Mouse (Mus musculus): ENCODE results near the gene Fam131c. TPM values are rescaled to one million over a fixed set of nuclear protein-coding genes. Genes with fewer than 3 reads are reported as not detected.

The Fam131c gene
- polyA plus RNA-seq (2015; fragmentation: Nextera tagmentation; extraction: Ambion mirVana) = 3.0 and 3.1 TPM in 2 replicates

DNA sequence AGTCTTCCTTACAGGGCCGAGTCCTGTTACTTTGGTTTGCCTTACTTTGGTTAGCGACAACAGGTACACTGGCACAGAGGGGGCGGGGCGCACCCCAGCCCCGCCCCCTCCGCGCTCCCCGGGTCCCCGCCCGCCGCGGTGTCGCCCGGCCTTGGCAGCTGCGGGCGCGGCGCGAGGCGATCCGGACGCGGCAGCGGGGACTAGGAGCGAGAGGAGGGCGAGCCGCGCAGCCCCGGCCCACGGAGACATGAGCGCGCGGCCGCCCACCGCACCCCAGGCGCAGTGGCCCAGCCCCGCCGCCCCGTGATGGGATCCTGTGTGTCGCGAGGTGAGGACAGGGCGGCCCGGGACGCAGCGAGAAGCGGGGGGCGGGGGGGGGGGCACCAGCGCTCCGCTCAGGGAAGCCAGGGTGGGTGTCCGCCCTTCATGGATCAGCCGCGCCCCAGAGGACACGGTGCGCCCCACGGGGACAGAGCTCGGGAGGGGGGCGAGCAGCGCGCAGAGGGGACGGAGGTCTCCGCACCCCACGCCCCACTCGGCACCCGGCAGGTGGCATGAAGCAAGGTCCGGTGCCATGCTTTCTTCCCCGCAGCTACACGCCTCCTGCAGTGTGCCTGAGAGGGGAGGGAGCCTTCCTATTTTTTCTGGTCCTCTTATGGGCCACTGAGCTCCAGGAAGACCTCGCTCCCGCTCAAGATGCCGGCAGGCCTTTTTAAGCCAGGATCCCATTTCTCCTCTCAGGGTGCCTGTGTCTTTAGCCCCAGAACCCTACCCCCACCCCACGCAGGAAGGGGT lies at the start of gene Fam131c:
Fam131c (plus strand) TSS at position 224 of the 795 bp plus-strand sequence.
- peaks cover 3% of the 10 kb centered on the region; the same call in 1 of the 2 replicates for H3K27me3 ChIP-seq (ENCODE audit: insufficient read depth, low read length)
- ATAC-seq (ENCODE audit: low FRiP score, low TSS enrichment) = peak; percentile 21; the same call in 1 of the 2 replicates
- no peak within 1 kb of the TSS for H3K27ac ChIP-seq (ENCODE audit: low read length)
- WGBS = 1% methylated on average over 38 of the region's 71 CpGs
- no peaks in the 10 kb centered on the region for H3K9me3 ChIP-seq (ENCODE audit: low read length)
- peak within 1 kb of the TSS; percentile 100 for H3K4me2 ChIP-seq (replicated peaks; ENCODE audit: low read depth, low read length)
- H3K4me3 ChIP-seq (ENCODE audit: low read length) = peak within 1 kb of the TSS; percentile 60
- H3K4me1 ChIP-seq (ENCODE audit: insufficient read depth, low read length) = 0 out of 2 replicates have a peak, but pooled peaks cover 12% of the 10 kb centered on the region
- peak within 1 kb of the TSS; percentile 74 for H3K9ac ChIP-seq (replicated peaks; ENCODE audit: low read length)
- no peaks in the 10 kb centered on the region for H3K36me3 ChIP-seq (ENCODE audit: insufficient read depth, low read length)

DNA sequence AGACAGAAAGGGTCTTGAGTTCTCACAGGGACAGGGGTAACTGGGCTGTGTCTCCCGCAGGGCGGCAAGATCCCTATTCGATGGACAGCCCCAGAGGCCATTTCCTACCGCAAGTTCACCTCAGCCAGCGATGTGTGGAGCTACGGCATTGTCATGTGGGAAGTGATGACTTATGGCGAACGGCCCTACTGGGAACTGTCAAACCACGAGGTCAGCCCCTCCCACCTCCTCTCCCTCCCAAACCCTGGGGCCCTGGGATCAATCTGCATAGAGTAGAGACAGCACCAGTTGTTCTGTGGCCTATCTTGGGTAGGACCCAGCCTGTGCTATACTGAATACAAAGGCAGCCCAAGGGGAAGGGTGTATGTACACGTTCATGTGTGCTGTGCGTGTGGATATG lies 45.5 kb upstream of the Fam131c start:
- Histone ChIP-seq H3K4me1 (ENCODE audit: insufficient read depth, low read length) (peaks cover 13% of the 10 kb centered on the region; the same call in 1 of the 2 replicates), H3K4me3 (ENCODE audit: low read length) (no peak overlapping the region), H3K27ac (ENCODE audit: low read length) (no peak overlapping the region), H3K27me3 (ENCODE audit: insufficient read depth, low read length) (no peaks in the 10 kb centered on the region), H3K36me3 (ENCODE audit: insufficient read depth, low read length) (peaks cover 65% of the 10 kb centered on the region), H3K9me3 (ENCODE audit: low read length) (no peaks in the 10 kb centered on the region), H3K4me2 (replicated peaks; ENCODE audit: low read depth, low read length) (no peak overlapping the region), H3K9ac (replicated peaks; ENCODE audit: low read length) (no peak overlapping the region)
- no peak for ATAC-seq (ENCODE audit: low FRiP score, low TSS enrichment)
- WGBS = 65% methylated on average over 11 of the region's 11 CpGs

GRCm38 (mm10) chr4:141324771-141325191 lies 43.2 kb upstream of the Fam131c start:
- ATAC-seq (ENCODE audit: low FRiP score, low TSS enrichment) = no peak
- Histone ChIP-seq H3K36me3 (ENCODE audit: insufficient read depth, low read length) (peaks cover 53% of the 10 kb centered on the region), H3K4me1 (ENCODE audit: insufficient read depth, low read length) (peaks cover 13% of the 10 kb centered on the region; the same call in 1 of the 2 replicates), H3K4me3 (ENCODE audit: low read length) (no peak overlapping the region), H3K27me3 (ENCODE audit: insufficient read depth, low read length) (no peaks in the 10 kb centered on the region), H3K9me3 (ENCODE audit: low read length) (no peaks in the 10 kb centered on the region), H3K4me2 (replicated peaks; ENCODE audit: low read depth, low read length) (no peak overlapping the region), H3K9ac (replicated peaks; ENCODE audit: low read length) (no peak overlapping the region), H3K27ac (ENCODE audit: low read length) (peak overlapping the region; percentile 24; the same call in 1 of the 2 replicates)
- 78% methylated on average over 6 of the region's 6 CpGs for WGBS

DNA sequence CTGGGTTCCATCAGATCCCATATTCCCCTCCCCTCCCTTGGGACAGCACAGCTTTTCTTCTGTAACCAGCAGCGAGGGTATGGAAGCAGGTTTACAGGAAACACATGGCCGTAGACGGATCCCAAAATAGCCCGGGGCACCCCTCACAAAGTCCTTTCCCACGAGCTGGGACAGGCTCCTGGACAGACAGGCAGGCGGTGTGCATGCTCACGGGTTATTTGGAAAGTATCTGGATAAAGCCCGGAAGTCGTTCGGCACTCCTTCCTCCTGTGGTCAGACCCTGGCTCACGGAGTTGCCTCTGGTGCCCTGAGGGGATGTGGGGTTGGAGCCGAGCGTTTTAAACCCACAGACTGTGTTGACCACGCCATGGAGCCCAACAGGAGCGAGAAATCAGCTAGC lies 42.4 kb upstream of the Fam131c start:
- H3K9me3 ChIP-seq (ENCODE audit: low read length) = no peaks in the 10 kb centered on the region
- H3K4me1 ChIP-seq (ENCODE audit: insufficient read depth, low read length) = peaks cover 13% of the 10 kb centered on the region; the same call in 1 of the 2 replicates
- WGBS = 53% methylated on average over 15 of the region's 15 CpGs
- H3K36me3 ChIP-seq (ENCODE audit: insufficient read depth, low read length) = peaks cover 52% of the 10 kb centered on the region
- ATAC-seq (ENCODE audit: low FRiP score, low TSS enrichment) = no peak
- no peak overlapping the region for H3K9ac ChIP-seq (replicated peaks; ENCODE audit: low read length)
- peak overlapping the region; percentile 9 for H3K27ac ChIP-seq (ENCODE audit: low read length)
- H3K27me3 ChIP-seq (ENCODE audit: insufficient read depth, low read length) = no peaks in the 10 kb centered on the region
- no peak overlapping the region for H3K4me2 ChIP-seq (replicated peaks; ENCODE audit: low read depth, low read length)
- H3K4me3 ChIP-seq (ENCODE audit: low read length) = no peak overlapping the region

DNA sequence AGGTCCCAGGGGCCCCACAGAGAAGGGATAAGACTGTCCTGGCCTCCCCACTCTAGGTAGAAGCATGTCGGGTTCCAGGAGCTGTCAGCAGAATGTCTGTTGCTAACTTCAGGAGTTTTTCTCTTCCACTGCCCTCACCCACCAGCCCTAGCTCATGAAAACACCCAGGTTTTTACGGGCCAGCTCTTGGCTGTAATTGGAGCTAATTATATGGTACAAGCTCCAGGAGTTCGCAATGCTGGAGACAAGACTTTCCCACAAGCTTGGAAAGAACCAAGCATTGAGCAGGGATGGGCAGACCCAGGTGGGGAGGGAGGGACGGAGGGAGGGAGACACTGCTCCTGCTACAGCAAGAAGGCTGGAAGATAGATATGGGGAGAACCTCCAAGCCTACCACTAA lies 40.9 kb upstream of the Fam131c start:
- ATAC-seq (ENCODE audit: low FRiP score, low TSS enrichment) = no peak
- no peak overlapping the region for H3K27ac ChIP-seq (ENCODE audit: low read length)
- no peak overlapping the region for H3K4me2 ChIP-seq (replicated peaks; ENCODE audit: low read depth, low read length)
- H3K4me1 ChIP-seq (ENCODE audit: insufficient read depth, low read length) = peaks cover 13% of the 10 kb centered on the region; the same call in 1 of the 2 replicates
- H3K4me3 ChIP-seq (ENCODE audit: low read length) = no peak overlapping the region
- no peak overlapping the region for H3K9ac ChIP-seq (replicated peaks; ENCODE audit: low read length)
- H3K27me3 ChIP-seq (ENCODE audit: insufficient read depth, low read length) = no peaks in the 10 kb centered on the region
- no peaks in the 10 kb centered on the region for H3K9me3 ChIP-seq (ENCODE audit: low read length)
- H3K36me3 ChIP-seq (ENCODE audit: insufficient read depth, low read length) = peaks cover 38% of the 10 kb centered on the region
- WGBS = 69% methylated on average over 4 of the region's 4 CpGs

- no peak for ATAC-seq (ENCODE audit: low FRiP score, low TSS enrichment)
Measured at GRCm38 (mm10) chr4:141328742-141329141, 39.3 kb upstream of the Fam131c start.

DNA sequence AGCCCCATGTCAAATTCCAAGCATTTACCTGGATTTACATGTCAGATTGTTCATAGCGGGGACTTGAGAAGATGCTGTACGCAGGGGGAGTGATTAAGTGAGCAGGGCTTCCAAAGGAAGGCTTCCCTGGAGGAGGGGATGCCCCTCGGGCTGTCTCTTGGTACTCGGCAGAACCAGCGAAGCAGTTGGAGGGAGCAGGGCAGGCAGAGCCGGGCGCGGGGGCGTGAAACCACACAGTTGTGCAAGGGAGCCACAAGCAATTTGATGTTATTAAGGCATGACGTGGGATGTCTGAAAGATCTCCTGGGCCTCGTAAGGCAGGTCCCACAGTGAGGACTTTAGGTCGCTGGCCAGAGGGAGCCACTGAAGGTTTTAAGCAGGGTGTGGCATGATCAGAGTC lies 38.1 kb upstream of the Fam131c start:
- Histone ChIP-seq H3K27ac (ENCODE audit: low read length) (no peak overlapping the region), H3K36me3 (ENCODE audit: insufficient read depth, low read length) (peaks cover 12% of the 10 kb centered on the region; the same call in 1 of the 2 replicates), H3K4me3 (ENCODE audit: low read length) (no peak overlapping the region), H3K9ac (replicated peaks; ENCODE audit: low read length) (no peak overlapping the region), H3K4me1 (ENCODE audit: insufficient read depth, low read length) (peaks cover 11% of the 10 kb centered on the region), H3K4me2 (replicated peaks; ENCODE audit: low read depth, low read length) (no peak overlapping the region), H3K27me3 (ENCODE audit: insufficient read depth, low read length) (no peaks in the 10 kb centered on the region), H3K9me3 (ENCODE audit: low read length) (no peaks in the 10 kb centered on the region)
- ATAC-seq (ENCODE audit: low FRiP score, low TSS enrichment) = no peak
- WGBS = 38% methylated on average over 12 of the region's 12 CpGs

More at GRCm38 (mm10) chr4:141328742-141329141, 39.3 kb upstream of the Fam131c start:
- WGBS = 88% methylated on average over 9 of the region's 9 CpGs
- no peak overlapping the region for H3K4me3 ChIP-seq (ENCODE audit: low read length)
- H3K9me3 ChIP-seq (ENCODE audit: low read length) = no peaks in the 10 kb centered on the region
- H3K27me3 ChIP-seq (ENCODE audit: insufficient read depth, low read length) = no peaks in the 10 kb centered on the region
- no peak overlapping the region for H3K27ac ChIP-seq (ENCODE audit: low read length)
- H3K36me3 ChIP-seq (ENCODE audit: insufficient read depth, low read length) = peaks cover 24% of the 10 kb centered on the region
- no peak overlapping the region for H3K4me2 ChIP-seq (replicated peaks; ENCODE audit: low read depth, low read length)
- no peak overlapping the region for H3K9ac ChIP-seq (replicated peaks; ENCODE audit: low read length)
- peaks cover 11% of the 10 kb centered on the region; the same call in 1 of the 2 replicates for H3K4me1 ChIP-seq (ENCODE audit: insufficient read depth, low read length)

- H3K9ac ChIP-seq (replicated peaks; ENCODE audit: low read length) = no peak overlapping the region
- H3K36me3 ChIP-seq (ENCODE audit: insufficient read depth, low read length) = peaks cover 12% of the 10 kb centered on the region; the same call in 1 of the 2 replicates
- no peak overlapping the region for H3K4me3 ChIP-seq (ENCODE audit: low read length)
- WGBS = 96% methylated on average over 2 of the region's 2 CpGs
- H3K4me1 ChIP-seq (ENCODE audit: insufficient read depth, low read length) = peaks cover 13% of the 10 kb centered on the region; the same call in 1 of the 2 replicates
- H3K27ac ChIP-seq (ENCODE audit: low read length) = no peak overlapping the region
- no peaks in the 10 kb centered on the region for H3K27me3 ChIP-seq (ENCODE audit: insufficient read depth, low read length)
- no peak overlapping the region for H3K4me2 ChIP-seq (replicated peaks; ENCODE audit: low read depth, low read length)
- H3K9me3 ChIP-seq (ENCODE audit: low read length) = no peaks in the 10 kb centered on the region
- ATAC-seq (ENCODE audit: low FRiP score, low TSS enrichment) = no peak
Measured at GRCm38 (mm10) chr4:141331446-141331845, 36.6 kb upstream of the Fam131c start.

GRCm38 (mm10) chr4:141332258-141332657 lies 35.8 kb upstream of the Fam131c start:
- no peak for ATAC-seq (ENCODE audit: low FRiP score, low TSS enrichment)
- no peak overlapping the region for H3K9ac ChIP-seq (replicated peaks; ENCODE audit: low read length)
- WGBS = 82% methylated on average over 7 of the region's 7 CpGs
- no peak overlapping the region for H3K27ac ChIP-seq (ENCODE audit: low read length)
- H3K27me3 ChIP-seq (ENCODE audit: insufficient read depth, low read length) = no peaks in the 10 kb centered on the region
- H3K4me3 ChIP-seq (ENCODE audit: low read length) = no peak overlapping the region
- H3K4me1 ChIP-seq (ENCODE audit: insufficient read depth, low read length) = peaks cover 13% of the 10 kb centered on the region; the same call in 1 of the 2 replicates
- H3K9me3 ChIP-seq (ENCODE audit: low read length) = no peaks in the 10 kb centered on the region
- H3K36me3 ChIP-seq (ENCODE audit: insufficient read depth, low read length) = peaks cover 9% of the 10 kb centered on the region; the same call in 1 of the 2 replicates
- H3K4me2 ChIP-seq (replicated peaks; ENCODE audit: low read depth, low read length) = no peak overlapping the region

- Histone ChIP-seq H3K36me3 (ENCODE audit: insufficient read depth, low read length) (no peaks in the 10 kb centered on the region), H3K4me1 (ENCODE audit: insufficient read depth, low read length) (peaks cover 35% of the 10 kb centered on the region), H3K27ac (ENCODE audit: low read length) (peak overlapping the region; percentile 60), H3K4me2 (replicated peaks; ENCODE audit: low read depth, low read length) (no peak overlapping the region), H3K4me3 (ENCODE audit: low read length) (no peak overlapping the region), H3K27me3 (ENCODE audit: insufficient read depth, low read length) (no peaks in the 10 kb centered on the region), H3K9ac (replicated peaks; ENCODE audit: low read length) (peak overlapping the region; percentile 40; the same call in 1 of the 2 replicates), H3K9me3 (ENCODE audit: low read length) (no peaks in the 10 kb centered on the region)
- WGBS = 81% methylated on average over 5 of the region's 5 CpGs
- 0 out of 2 replicates have a peak, but pooled peaks have one; percentile 7 for ATAC-seq (ENCODE audit: low FRiP score, low TSS enrichment)
Measured at GRCm38 (mm10) chr4:141334695-141335094, 33.3 kb upstream of the Fam131c start.

Data from kidney, embryonic 16.5 days (tissue).